Mouse (Mus musculus) liver, embryonic 14.5 days (tissue): ENCODE measurements around the gene Bcl2l13. TPM values are rescaled to one million over a fixed set of nuclear protein-coding genes. Genes with fewer than 3 reads are reported as not detected.

ENCODE experiments used
- ATAC-seq: fragments of 200-750 bp; cut with Nextera tagmentation; 2 replicates; pipeline ENCODE4 v1.8.0; 2017; ENCODE audit warnings: moderate number of reproducible peaks, mild to moderate bottlenecking, moderate library complexity; ENCODE audit not compliant: insufficient read depth
- DNase-seq, 3 experiments: peaks; one replicate each; pipeline ENCODE4 v3.0.0-alpha.2; 2012 to 2013; ENCODE audit warnings: low read depth in 3 of 3, low spot score in 3 of 3
- H3K27ac ChIP-seq: fragments of 300-500 bp; sonication (generic); 2 replicates; pipeline ENCODE4 v1.5.1; 2014; ENCODE audit warnings: moderate library complexity, mild to moderate bottlenecking, control low read depth, inconsistent platforms
- H3K27me3 ChIP-seq: fragments of 300-500 bp; sonication (generic); 2 replicates; pipeline ENCODE4 v1.6.1; 2014; ENCODE audit warnings: mild to moderate bottlenecking, low read length, moderate library complexity; ENCODE audit not compliant: control insufficient read depth, insufficient read depth
- H3K36me3 ChIP-seq: fragments of 300-500 bp; sonication (generic); replicated peaks from 2 replicates; pipeline ENCODE4 v1.6.1; 2014; ENCODE audit warnings: low read depth; ENCODE audit not compliant: control insufficient read depth, insufficient read depth
- H3K4me1 ChIP-seq, 2 experiments: fragments of 200-500 bp in 1 of 2; fragments of 300-500 bp in 1 of 2; sonication (generic) in 1 of 2; replicated peaks; 2 replicates each; pipeline ENCODE4 v1.6.1; 2012 to 2014; ENCODE audit warnings: antibody characterized with exemption in 1 of 2, inconsistent platforms in 1 of 2, low read length in 1 of 2; ENCODE audit not compliant: control insufficient read depth in 2 of 2, insufficient read depth in 2 of 2
- H3K4me2 ChIP-seq: fragments of 300-500 bp; sonication (generic); 2 replicates; pipeline ENCODE4 v1.6.1; 2014; ENCODE audit warnings: low read depth, mild to moderate bottlenecking, control low read depth, moderate library complexity
- H3K4me3 ChIP-seq, 2 experiments: fragments of 200-500 bp in 1 of 2; fragments of 300-500 bp in 1 of 2; sonication (generic) in 1 of 2; 2 replicates each; pipeline ENCODE4 v1.5.1; 2012 to 2014; ENCODE audit warnings: low read depth in 2 of 2, low read length in 2 of 2, mild to moderate bottlenecking in 2 of 2, control low read depth in 1 of 2, inconsistent platforms in 1 of 2, moderate library complexity in 1 of 2; ENCODE audit not compliant: insufficient read depth in 1 of 2
- H3K9ac ChIP-seq: fragments of 300-500 bp; sonication (generic); replicated peaks from 2 replicates; pipeline ENCODE4 v1.6.1; 2014; ENCODE audit warnings: mild to moderate bottlenecking, control low read depth, moderate library complexity
- H3K9me3 ChIP-seq: fragments of 300-500 bp; sonication (generic); 2 replicates; pipeline ENCODE4 v1.6.1; 2016; ENCODE audit warnings: low read length, mixed read lengths; ENCODE audit not compliant: control insufficient read depth
- CTCF ChIP-seq: IDR thresholded peaks from 2 replicates; pipeline ENCODE4 v1.5.1; 2016; ENCODE audit warnings: antibody characterized with exemption, low read depth, control low read depth
- EP300 ChIP-seq: IDR thresholded peaks from 2 replicates; pipeline ENCODE4 v1.6.1; 2016; ENCODE audit warnings: antibody characterized with exemption, low read depth
- WGBS: fragments of 180-500 bp; shearing (Covaris S2); extraction: QIAGEN DNeasy Blood & Tissue Kit; methylation state at CpG from one replicate; pipeline ENCODE4 v1.1.7; 2014; ENCODE audit not compliant: insufficient replicate concordance; 5-methylcytosine and 5-hydroxymethylcytosine counted together
- polyA plus RNA-seq, 2 experiments: library from polyadenylated mRNA; depleted of rRNA in 1 of 2; stranded (reverse) in 1 of 2; unstranded in 1 of 2; fragments of >200 nt; fragmentation: Nextera tagmentation in 1 of 2; extraction: Ambion mirVana in 1 of 2; gene quantifications; 2 replicates each; pipeline versions ENCODE4 v1.2.1 to v1.2.3; 2012 to 2014

The Bcl2l13 gene
- polyA plus RNA-seq, 2 experiments, result 18.1 to 28.6 TPM

DNA sequence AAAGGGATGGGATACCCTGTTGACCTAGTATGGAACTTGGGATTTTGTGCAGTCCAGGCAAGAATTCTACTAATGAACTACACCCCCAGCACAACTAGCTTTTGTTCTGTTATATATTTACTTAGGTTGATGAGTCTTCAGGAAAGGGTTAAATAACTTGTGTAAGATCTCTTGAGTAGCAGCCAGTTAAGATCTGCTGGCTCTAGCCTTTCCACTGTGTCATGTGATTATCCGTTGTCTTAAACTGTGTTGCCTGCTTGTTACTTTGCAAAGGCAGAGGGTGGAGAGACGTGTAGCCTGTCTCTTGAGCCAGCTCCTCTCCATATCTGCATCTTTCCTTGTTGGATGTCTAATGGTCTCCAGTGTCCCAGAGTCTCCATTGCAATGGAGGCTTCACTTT is 35.3 kb downstream of the Bcl2l13 start:
- Histone ChIP-seq H3K27ac (no peak overlapping the region), H3K36me3 (peaks cover 23% of the 10 kb centered on the region), H3K4me3 (no peak overlapping the region), H3K9me3 (no peaks in the 10 kb centered on the region), H3K4me2 (no peak overlapping the region), H3K9ac (no peak overlapping the region), H3K27me3 (no peaks in the 10 kb centered on the region), H3K4me1 (peaks cover 5 to 9% of the 10 kb centered on the region in 2 experiments; a peak in 3 of 4 replicates)
- ATAC-seq, result no peak
- no peak for DNase-seq
- 71% methylated on average over 2 of the region's 2 CpGs for WGBS
- TF ChIP-seq EP300 (no peak), CTCF (no peak)

DNA sequence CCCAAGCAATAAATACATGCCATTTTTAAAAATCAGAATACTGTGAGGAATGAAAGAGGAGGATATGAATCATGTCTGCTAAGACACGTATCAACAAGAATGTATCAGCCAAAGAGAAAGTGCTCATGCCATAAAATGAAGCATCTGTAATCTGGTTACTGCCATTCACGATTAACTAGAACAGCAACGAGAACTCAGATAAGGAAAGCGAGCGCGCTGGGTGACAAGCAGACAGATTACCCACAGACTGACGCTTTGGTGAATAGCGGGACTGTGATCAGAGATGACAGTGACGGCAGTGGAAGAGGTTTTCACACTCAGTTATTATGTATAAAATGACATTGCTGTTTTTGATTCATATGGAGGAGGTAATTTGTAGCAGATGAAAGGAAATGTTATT is 37.9 kb downstream of the Bcl2l13 start:
- 16% methylated on average over 9 of the region's 9 CpGs for whole genome bisulfite sequencing
- peaks cover 43% of the 10 kb centered on the region for H3K36me3 ChIP-seq
- no peak overlapping the region for H3K4me2 ChIP-seq
- peaks cover 5 to 9% of the 10 kb centered on the region in 2 experiments; a peak in 3 of 4 replicates for H3K4me1 ChIP-seq
- no peak overlapping the region for H3K9ac ChIP-seq
- H3K27me3 ChIP-seq, result no peaks in the 10 kb centered on the region
- no peaks in the 10 kb centered on the region for H3K9me3 ChIP-seq
- ATAC-seq, result peak; percentile 63
- TF ChIP-seq CTCF (no peak), EP300 (peak; percentile 57; the same call in 1 of the 2 replicates)
- peak; percentile 20 to 37 (median 35) for DNase-seq
- no peak overlapping the region for H3K4me3 ChIP-seq
- no peak overlapping the region for H3K27ac ChIP-seq

DNA sequence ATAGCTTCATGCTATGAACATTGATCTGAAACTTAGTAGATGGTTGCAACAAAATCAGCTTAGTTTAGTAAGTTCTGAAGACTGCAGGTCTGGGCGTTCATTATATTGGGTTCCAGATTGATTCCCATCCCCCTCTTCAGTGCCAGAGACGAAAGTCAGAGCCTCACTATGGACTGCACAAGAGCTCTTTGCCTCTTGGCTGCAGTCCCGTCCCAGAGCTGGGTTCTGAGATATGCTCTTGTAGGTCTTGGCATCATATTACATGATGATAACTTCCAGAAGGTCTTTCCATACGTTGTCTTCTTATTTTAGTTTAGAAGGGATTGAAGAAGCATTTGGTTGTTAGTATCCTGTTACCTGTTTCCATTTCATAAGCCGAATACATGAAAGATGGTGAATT is 43.0 kb downstream of the Bcl2l13 start:
- Histone ChIP-seq H3K4me1 (no peaks in the 10 kb centered on the region), H3K4me3 (no peak overlapping the region), H3K27ac (no peak overlapping the region), H3K4me2 (no peak overlapping the region), H3K36me3 (peaks cover 65% of the 10 kb centered on the region), H3K9me3 (no peaks in the 10 kb centered on the region), H3K9ac (no peak overlapping the region), H3K27me3 (no peaks in the 10 kb centered on the region)
- TF ChIP-seq EP300 (no peak), CTCF (no peak)
- 81% methylated on average over 5 of the region's 5 CpGs for WGBS
- ATAC-seq, result no peak
- DNase-seq, result no peak

DNA sequence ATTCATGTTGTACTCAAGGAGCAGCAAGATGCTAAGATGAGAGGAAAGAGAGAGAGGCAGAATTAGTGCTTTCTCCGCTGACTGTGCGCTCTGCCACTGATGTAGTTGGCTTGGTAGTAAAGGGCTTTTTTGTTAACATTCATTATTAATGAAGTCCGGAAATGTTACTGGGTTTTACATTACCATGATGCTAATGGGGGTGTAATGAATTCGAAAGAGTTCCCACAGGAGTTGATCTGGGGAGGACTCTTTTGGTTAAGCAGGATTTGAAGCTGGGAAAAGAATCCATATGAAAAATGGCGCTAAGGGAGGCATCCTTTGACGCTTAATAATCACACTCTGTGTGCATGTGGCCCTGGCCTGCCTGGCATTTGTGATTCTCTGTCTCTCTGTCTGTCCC is 48.4 kb downstream of the Bcl2l13 start:
- no peak for ATAC-seq
- TF ChIP-seq CTCF, result no peak
- no peak for TF ChIP-seq EP300

DNA sequence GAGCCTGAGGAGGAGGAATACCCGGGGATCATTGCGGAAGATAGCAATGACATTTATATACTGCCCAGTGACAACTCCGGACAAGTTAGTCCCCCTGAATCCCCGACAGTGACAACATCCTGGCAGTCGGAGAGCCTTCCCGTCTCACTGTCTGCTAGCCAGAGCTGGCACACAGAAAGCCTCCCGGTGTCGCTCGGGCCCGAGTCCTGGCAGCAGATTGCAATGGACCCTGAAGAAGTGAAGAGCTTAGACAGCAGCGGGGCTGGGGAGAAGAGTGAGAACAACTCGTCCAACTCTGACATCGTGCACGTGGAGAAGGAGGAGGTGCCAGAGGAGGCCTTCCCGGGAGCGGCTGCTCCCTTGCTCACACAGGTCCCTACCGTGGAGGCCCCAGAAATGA is 50.7 kb downstream of the Bcl2l13 start:
- ATAC-seq (no peak), DNase-seq (no peak)
- Histone ChIP-seq H3K27ac (no peak overlapping the region), H3K9me3 (no peaks in the 10 kb centered on the region), H3K4me1 (no peaks in the 10 kb centered on the region), H3K27me3 (no peaks in the 10 kb centered on the region), H3K4me2 (no peak overlapping the region), H3K36me3 (peaks cover 80% of the 10 kb centered on the region), H3K4me3 (no peak overlapping the region), H3K9ac (no peak overlapping the region)
- TF ChIP-seq EP300 (no peak), CTCF (no peak)
- WGBS, result 90% methylated on average over 17 of the region's 17 CpGs

More for the DNA sequence above, 48.4 kb downstream of the Bcl2l13 start:
- Histone ChIP-seq H3K27me3 (no peaks in the 10 kb centered on the region), H3K9me3 (no peaks in the 10 kb centered on the region), H3K4me2 (no peak overlapping the region), H3K4me1 (no peaks in the 10 kb centered on the region), H3K27ac (no peak overlapping the region), H3K4me3 (no peak overlapping the region), H3K9ac (no peak overlapping the region), H3K36me3 (peaks cover 74% of the 10 kb centered on the region)
- WGBS, result 93% methylated on average over 6 of the region's 6 CpGs
- no peak for DNase-seq
